Mouse (Mus musculus): ENCODE data around the gene Hspb1. TPM values are rescaled to one million over a fixed set of nuclear protein-coding genes. Genes with fewer than 3 reads are reported as not detected.

The Hspb1 gene
- polyA plus RNA-seq, 1 experiment: 0.08 TPM

DNA sequence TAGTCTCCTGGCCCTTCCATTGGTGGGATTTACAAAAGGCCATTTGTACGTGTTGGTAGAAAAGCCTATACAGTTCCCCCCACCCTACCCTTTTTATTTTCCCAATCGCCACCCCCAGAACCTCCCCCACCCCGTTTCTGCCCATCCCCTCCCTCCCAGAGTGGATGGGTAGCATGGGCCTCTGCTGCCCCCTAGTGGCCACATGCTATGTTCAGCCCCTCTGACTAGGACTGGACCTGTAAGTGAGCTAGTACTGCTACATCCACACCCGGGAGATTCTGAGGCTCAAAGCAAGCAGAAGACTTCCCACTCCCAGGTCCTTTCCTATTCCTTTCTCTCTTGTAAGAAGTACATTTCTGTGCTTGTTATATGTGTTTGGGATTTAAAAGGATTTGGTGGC is 32.6 kb upstream of the Hspb1 start:
- peaks cover 83% of the 10 kb centered on the region for H3K27me3 ChIP-seq (ENCODE audit: control insufficient read depth)
- H3K4me1 ChIP-seq (ENCODE audit: control insufficient read depth): no peaks in the 10 kb centered on the region
- no peak overlapping the region for H3K4me3 ChIP-seq (replicated peaks)
- no peak for TF ChIP-seq TAL1 (IDR thresholded peaks at IDR 0.05; ENCODE audit: low read length)
- TF ChIP-seq GATA1 (IDR thresholded peaks at IDR 0.05; ENCODE audit: low read length): no peak
- no peaks in the 10 kb centered on the region for H3K36me3 ChIP-seq (ENCODE audit: control insufficient read depth)
- no peaks in the 10 kb centered on the region for H3K9me3 ChIP-seq (ENCODE audit: control insufficient read depth, low read length)

DNA sequence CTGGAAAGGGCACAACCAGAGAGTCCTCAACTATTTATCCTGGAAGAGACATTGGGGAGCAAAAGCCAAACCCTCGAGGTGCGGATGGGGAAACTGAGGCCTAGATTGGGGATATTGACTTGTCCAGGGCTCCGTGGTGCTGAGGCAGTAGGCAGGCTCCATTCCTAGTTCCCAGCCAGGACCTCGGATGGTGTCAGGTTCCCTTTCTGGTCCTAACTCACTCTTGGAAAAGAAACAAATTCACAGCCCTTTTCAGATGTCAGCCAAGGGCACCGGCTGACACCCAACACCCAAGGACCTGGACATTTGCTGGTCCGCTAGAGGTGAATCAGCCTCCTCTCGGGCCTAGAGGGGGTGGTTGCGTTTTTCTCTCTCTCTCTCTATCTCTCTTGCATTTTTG is 21.1 kb upstream of the Hspb1 start:
- Histone ChIP-seq H3K27me3 (ENCODE audit: control insufficient read depth) (peaks cover 68% of the 10 kb centered on the region), H3K4me3 (replicated peaks) (no peak overlapping the region), H3K4me1 (ENCODE audit: control insufficient read depth) (no peaks in the 10 kb centered on the region), H3K9me3 (ENCODE audit: control insufficient read depth, low read length) (peaks cover 2% of the 10 kb centered on the region; the same call in 1 of the 2 replicates), H3K36me3 (ENCODE audit: control insufficient read depth) (no peaks in the 10 kb centered on the region)
- TF ChIP-seq TAL1 (IDR thresholded peaks at IDR 0.05; ENCODE audit: low read length) (no peak), GATA1 (IDR thresholded peaks at IDR 0.05; ENCODE audit: low read length) (no peak)

DNA sequence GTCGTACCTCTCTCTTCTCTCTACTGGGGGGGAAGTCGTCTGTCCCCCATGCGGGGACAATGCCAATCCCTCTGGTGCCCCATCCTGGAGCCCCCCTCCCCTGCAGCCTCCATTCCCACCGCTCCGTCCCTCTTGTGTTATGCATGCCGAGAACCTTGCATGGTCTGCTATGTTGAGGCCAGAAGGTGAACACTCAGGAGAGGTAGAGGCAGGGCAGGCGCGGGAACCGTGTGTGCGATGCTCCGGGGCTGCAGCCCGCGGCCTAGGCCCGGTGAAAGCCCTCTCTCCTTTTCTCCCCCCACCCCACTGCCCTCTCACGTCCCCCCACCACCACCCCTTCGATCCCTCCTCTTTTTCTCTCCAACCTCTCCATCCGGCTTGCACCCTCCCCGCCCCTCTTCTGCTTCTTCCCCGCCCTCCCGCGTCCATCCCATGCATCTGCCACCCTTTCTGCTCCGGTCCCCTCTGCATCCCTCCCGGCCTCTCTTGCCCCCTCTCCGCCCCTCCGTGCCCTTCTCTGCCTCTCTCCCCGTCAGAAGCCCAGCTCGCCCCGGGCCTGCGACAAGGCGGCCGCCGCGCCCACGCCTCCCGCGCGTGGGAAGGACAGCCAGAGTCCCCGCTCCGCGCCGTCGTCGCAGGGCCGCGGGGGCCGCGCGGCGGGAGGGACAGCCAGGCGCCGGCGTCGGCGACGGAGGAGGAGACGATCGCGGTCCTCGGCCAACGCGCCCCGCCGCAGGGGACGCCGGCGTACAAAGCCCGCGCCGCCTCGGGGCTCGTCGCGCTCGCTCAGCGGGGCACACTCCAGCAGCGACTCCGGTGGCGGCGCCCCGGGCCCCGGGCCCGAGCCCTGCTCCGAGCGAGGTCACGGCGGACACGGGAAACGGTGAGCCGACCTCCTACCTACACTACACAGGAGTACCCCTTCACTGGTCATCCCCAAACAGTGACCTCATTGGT is 19.8 kb upstream of the Hspb1 start:
- Histone ChIP-seq H3K36me3 (ENCODE audit: control insufficient read depth) (no peaks in the 10 kb centered on the region), H3K27me3 (ENCODE audit: control insufficient read depth) (peaks cover 76% of the 10 kb centered on the region), H3K4me1 (ENCODE audit: control insufficient read depth) (no peaks in the 10 kb centered on the region), H3K9me3 (ENCODE audit: control insufficient read depth, low read length) (peaks cover 2% of the 10 kb centered on the region; the same call in 1 of the 2 replicates), H3K4me3 (replicated peaks) (no peak overlapping the region)
- no peak for TF ChIP-seq TAL1 (IDR thresholded peaks at IDR 0.05; ENCODE audit: low read length)
- no peak for TF ChIP-seq GATA1 (IDR thresholded peaks at IDR 0.05; ENCODE audit: low read length)

GRCm38 (mm10) chr5:135868653-135869052 is 19.1 kb upstream of the Hspb1 start:
- H3K4me1 ChIP-seq (ENCODE audit: control insufficient read depth): no peaks in the 10 kb centered on the region
- H3K36me3 ChIP-seq (ENCODE audit: control insufficient read depth): no peaks in the 10 kb centered on the region
- H3K27me3 ChIP-seq (ENCODE audit: control insufficient read depth): peaks cover 82% of the 10 kb centered on the region
- peaks cover 2% of the 10 kb centered on the region; the same call in 1 of the 2 replicates for H3K9me3 ChIP-seq (ENCODE audit: control insufficient read depth, low read length)
- H3K4me3 ChIP-seq (replicated peaks): no peak overlapping the region
- no peak for TF ChIP-seq GATA1 (IDR thresholded peaks at IDR 0.05; ENCODE audit: low read length)
- TF ChIP-seq TAL1 (IDR thresholded peaks at IDR 0.05; ENCODE audit: low read length): no peak

- TF ChIP-seq GATA1 (IDR thresholded peaks at IDR 0.05; ENCODE audit: low read length) (no peak), TAL1 (IDR thresholded peaks at IDR 0.05; ENCODE audit: low read length) (no peak)
- H3K27me3 ChIP-seq (ENCODE audit: control insufficient read depth): peaks cover 74% of the 10 kb centered on the region
Measured at GRCm38 (mm10) chr5:135869661-135870423, 17.9 kb upstream of the Hspb1 start.

GRCm38 (mm10) chr5:135870505-135870904 is 17.2 kb upstream of the Hspb1 start:
- H3K4me1 ChIP-seq (ENCODE audit: control insufficient read depth): no peaks in the 10 kb centered on the region
- H3K4me3 ChIP-seq (replicated peaks): no peak overlapping the region
- no peak for TF ChIP-seq TAL1 (IDR thresholded peaks at IDR 0.05; ENCODE audit: low read length)
- no peak for TF ChIP-seq GATA1 (IDR thresholded peaks at IDR 0.05; ENCODE audit: low read length)
- H3K9me3 ChIP-seq (ENCODE audit: control insufficient read depth, low read length): peaks cover 2% of the 10 kb centered on the region; the same call in 1 of the 2 replicates
- peaks cover 71% of the 10 kb centered on the region for H3K27me3 ChIP-seq (ENCODE audit: control insufficient read depth)
- no peaks in the 10 kb centered on the region for H3K36me3 ChIP-seq (ENCODE audit: control insufficient read depth)

More at GRCm38 (mm10) chr5:135869661-135870423, 17.9 kb upstream of the Hspb1 start:
- H3K36me3 ChIP-seq (ENCODE audit: control insufficient read depth): no peaks in the 10 kb centered on the region
- peaks cover 2% of the 10 kb centered on the region; the same call in 1 of the 2 replicates for H3K9me3 ChIP-seq (ENCODE audit: control insufficient read depth, low read length)
- H3K4me3 ChIP-seq (replicated peaks): no peak overlapping the region
- no peaks in the 10 kb centered on the region for H3K4me1 ChIP-seq (ENCODE audit: control insufficient read depth)

GRCm38 (mm10) chr5:135872996-135873395 is 14.7 kb upstream of the Hspb1 start:
- TF ChIP-seq TAL1 (IDR thresholded peaks at IDR 0.05; ENCODE audit: low read length) (no peak), GATA1 (IDR thresholded peaks at IDR 0.05; ENCODE audit: low read length) (no peak)
- Histone ChIP-seq H3K4me3 (replicated peaks) (no peak overlapping the region), H3K36me3 (ENCODE audit: control insufficient read depth) (no peaks in the 10 kb centered on the region), H3K4me1 (ENCODE audit: control insufficient read depth) (peaks cover 3% of the 10 kb centered on the region), H3K27me3 (ENCODE audit: control insufficient read depth) (peaks cover 48% of the 10 kb centered on the region), H3K9me3 (ENCODE audit: control insufficient read depth, low read length) (peaks cover 2% of the 10 kb centered on the region; the same call in 1 of the 2 replicates)

DNA sequence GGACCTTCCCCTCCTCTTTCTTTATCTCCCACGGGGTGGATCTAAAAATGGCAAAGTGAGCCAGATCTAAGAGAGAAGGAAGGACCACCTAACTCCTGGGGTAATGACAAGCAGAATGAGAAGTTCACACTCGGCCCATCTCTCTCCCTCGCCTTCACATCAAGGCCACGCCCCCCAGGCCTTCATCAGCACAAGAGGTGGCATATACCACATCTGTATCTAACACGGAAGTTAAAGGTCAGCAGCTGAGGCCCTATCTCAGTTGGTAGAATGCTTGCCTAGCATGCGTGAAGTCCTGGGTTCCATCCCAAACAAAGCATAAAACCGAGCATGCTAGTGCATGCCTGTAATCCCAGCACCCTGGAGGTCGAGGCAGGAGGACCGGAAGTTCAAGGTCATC is 14.0 kb upstream of the Hspb1 start:
- peaks cover 40% of the 10 kb centered on the region for H3K27me3 ChIP-seq (ENCODE audit: control insufficient read depth)
- peaks cover 4% of the 10 kb centered on the region for H3K4me1 ChIP-seq (ENCODE audit: control insufficient read depth)

DNA sequence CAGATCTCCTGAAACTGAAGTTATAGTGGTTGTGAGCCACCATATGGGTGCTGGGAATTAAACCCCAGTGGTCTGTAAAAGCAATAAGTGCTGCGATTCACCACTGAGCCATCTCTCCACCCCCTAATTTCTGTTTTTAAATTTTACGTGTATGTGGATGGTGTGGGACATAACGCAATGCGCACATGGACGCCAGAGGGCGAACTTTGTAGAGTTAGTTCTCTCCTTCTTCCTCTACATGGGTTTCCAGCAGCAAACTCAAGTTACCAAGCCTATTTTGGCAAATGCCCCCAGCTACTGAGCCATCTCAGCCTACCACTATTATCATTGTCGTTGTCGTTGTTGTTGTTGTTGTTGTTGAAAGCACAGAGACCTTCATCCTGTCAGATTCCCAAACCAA is 10.5 kb upstream of the Hspb1 start:
- Histone ChIP-seq H3K9me3 (ENCODE audit: control insufficient read depth, low read length) (no peaks in the 10 kb centered on the region), H3K4me1 (ENCODE audit: control insufficient read depth) (peaks cover 8% of the 10 kb centered on the region), H3K4me3 (replicated peaks) (no peak overlapping the region), H3K36me3 (ENCODE audit: control insufficient read depth) (no peaks in the 10 kb centered on the region), H3K27me3 (ENCODE audit: control insufficient read depth) (peaks cover 12% of the 10 kb centered on the region)
- TF ChIP-seq TAL1 (IDR thresholded peaks at IDR 0.05; ENCODE audit: low read length): no peak
- TF ChIP-seq GATA1 (IDR thresholded peaks at IDR 0.05; ENCODE audit: low read length): no peak

More for the DNA sequence above, 14.0 kb upstream of the Hspb1 start:
- Histone ChIP-seq H3K4me3 (replicated peaks) (no peak overlapping the region), H3K9me3 (ENCODE audit: control insufficient read depth, low read length) (no peaks in the 10 kb centered on the region; the same call in 1 of the 2 replicates), H3K36me3 (ENCODE audit: control insufficient read depth) (no peaks in the 10 kb centered on the region)
- no peak for TF ChIP-seq GATA1 (IDR thresholded peaks at IDR 0.05; ENCODE audit: low read length)
- TF ChIP-seq TAL1 (IDR thresholded peaks at IDR 0.05; ENCODE audit: low read length): no peak
